Mouse (Mus musculus) layer of hippocampus, postnatal 25 days (tissue): ENCODE results near the gene Nrm. TPM values are rescaled to one million over a fixed set of nuclear protein-coding genes. Genes with fewer than 3 reads are reported as not detected.

Source experiments
- DNase-seq, 2 experiments: peaks; one replicate each; pipeline ENCODE4 v3.0.0; 2022; ENCODE audit warnings: mixed read lengths in 2 of 2, low spot score in 1 of 2; ENCODE audit errors: extremely low spot score in 1 of 2
- microRNA-seq, 2 experiments: library from miRNA; unstranded; fragments of <30 nt; microRNA quantifications; one replicate each; pipeline ENCODE4 v1.2.0; 2021
- total RNA-seq, 2 experiments: library from RNA; stranded (reverse); gene quantifications; 2 replicates each; pipeline ENCODE4 v1.2.3; 2021

The Nrm gene
- total RNA-seq, 2 experiments from 2014 or later = 2.1 to 3.5 TPM

GRCm38 (mm10) chr17:35903343-35903991, 42.3 kb downstream of the Nrm start:
- no peak for DNase-seq

GRCm38 (mm10) chr17:35903992-35904355, 42.9 kb downstream of the Nrm start:
- no peak for DNase-seq

- no peak for DNase-seq
Observed at GRCm38 (mm10) chr17:35905587-35905986, 44.5 kb downstream of the Nrm start.

- DNase-seq = no peak
Observed at GRCm38 (mm10) chr17:35907609-35908008, 46.5 kb downstream of the Nrm start.

GRCm38 (mm10) chr17:35909186-35909918, 48.2 kb downstream of the Nrm start:
- DNase-seq = no peak

- peak; percentile 86 to 92 for DNase-seq
Observed at GRCm38 (mm10) chr17:35909919-35910369, 48.8 kb downstream of the Nrm start, which contains the start of gene Atat1. Atat1 (minus strand) TSS chr17:35910075.

- DNase-seq = no peak
Observed at GRCm38 (mm10) chr17:35914975-35915374, 53.9 kb downstream of the Nrm start.

Small RNA genes within 50 kb of the gene (microRNA-seq; reads per million reads assigned to microRNA genes)
- gene Gm28033 = 0.37 to 0.60 reads per million in 2 experiments

Other genes with a start within 250 kb of the Nrm start
- gene Gm9573, start 234.7 kb upstream of the Nrm start, total RNA-seq = not detected
- not detected for gene Mucl3, start 217.6 kb upstream of the Nrm start, total RNA-seq
- gene Vars2, start 193.7 kb upstream of the Nrm start, total RNA-seq = 10 to 100 TPM; 33.7 to 42.0 TPM
- 10 to 100 TPM; 30.2 to 33.7 TPM for gene Gtf2h4, start 187.6 kb upstream of the Nrm start, total RNA-seq
- 10 to 100 TPM; 78.5 to 82.0 TPM for gene Ddr1, start 156.7 kb upstream of the Nrm start, total RNA-seq
- gene Ier3, start 39.6 kb upstream of the Nrm start, total RNA-seq = 1 to 10 TPM; 3.2 to 5.1 TPM
- 100 to 1,000 TPM; 122 to 132 TPM for gene Flot1, start 38.1 kb upstream of the Nrm start, total RNA-seq
- gene Tubb5, start 23.0 kb upstream of the Nrm start, total RNA-seq = 100 to 1,000 TPM; 381 to 413 TPM
- 10 to 100 TPM; 12.1 to 16.5 TPM for gene Mdc1, start 19.8 kb upstream of the Nrm start, total RNA-seq
- gene Ppp1r18, start 4.3 kb downstream of the Nrm start, total RNA-seq = 10 to 100 TPM in 1 of 2 experiments, 1 to 10 TPM in 1; 9.5 to 10.5 TPM
- 10 to 100 TPM; 25.5 to 29.9 TPM for gene Dhx16, start 18.5 kb downstream of the Nrm start, total RNA-seq
- 10 to 100 TPM; 59.1 to 65.6 TPM for gene 2310061I04Rik, start 36.1 kb downstream of the Nrm start, total RNA-seq
- gene Atat1, start 48.8 kb downstream of the Nrm start, total RNA-seq = 10 to 100 TPM; 61.1 to 75.3 TPM
- gene Mrps18b, start 55.1 kb downstream of the Nrm start, total RNA-seq = 10 to 100 TPM; 34.4 to 35.9 TPM
- 10 to 100 TPM; 69.9 to 81.9 TPM for gene Ppp1r10, start 55.1 kb downstream of the Nrm start, total RNA-seq
- gene Abcf1, start 108.4 kb downstream of the Nrm start, total RNA-seq = 10 to 100 TPM; 70.3 to 80.6 TPM
- 100 to 1,000 TPM; 143 to 153 TPM for gene Gnl1, start 118.5 kb downstream of the Nrm start, total RNA-seq
- gene Prr3, start 118.9 kb downstream of the Nrm start, total RNA-seq = 10 to 100 TPM; 40.2 to 53.1 TPM
- gene H2-T24, start 159.2 kb downstream of the Nrm start, total RNA-seq = 1 to 10 TPM; 1.4 to 1.7 TPM
- gene H2-T23, start 171.5 kb downstream of the Nrm start, total RNA-seq = 1 to 10 TPM; 3.9 to 4.8 TPM
- gene H2-T22, start 181.4 kb downstream of the Nrm start, total RNA-seq = 1 to 10 TPM; 6.9 to 8.8 TPM
- gene Gm6034, start 181.6 kb downstream of the Nrm start, total RNA-seq = not detected
- gene Gm11127, start 197.1 kb downstream of the Nrm start, total RNA-seq = 1 to 10 TPM; 1.1 to 1.2 TPM